Mouse (Mus musculus) forebrain, embryonic 13.5 days (tissue): ENCODE measurements around the gene Pgap2. TPM values are rescaled to one million over a fixed set of nuclear protein-coding genes. Genes with fewer than 3 reads are reported as not detected.

Experiments
- ATAC-seq: fragments of 200-750 bp; cut with Nextera tagmentation; 2 replicates; pipeline ENCODE4 v1.8.0; 2017
- H3K27ac ChIP-seq: fragments of 300-500 bp; sonication (generic); 2 replicates; pipeline ENCODE4 v1.5.1; 2015; ENCODE audit warnings: inconsistent platforms, mild to moderate bottlenecking, moderate library complexity
- H3K27me3 ChIP-seq: fragments of 300-500 bp; sonication (generic); 2 replicates; pipeline ENCODE4 v1.6.1; 2015; ENCODE audit warnings: mild to moderate bottlenecking, inconsistent platforms
- H3K36me3 ChIP-seq: fragments of 300-500 bp; sonication (generic); 2 replicates; pipeline ENCODE4 v1.6.1; 2015; ENCODE audit warnings: mild to moderate bottlenecking, inconsistent platforms; ENCODE audit not compliant: poor library complexity, severe bottlenecking
- H3K4me1 ChIP-seq: fragments of 300-500 bp; sonication (generic); 2 replicates; pipeline ENCODE4 v1.6.1; 2015; ENCODE audit warnings: inconsistent platforms
- H3K4me2 ChIP-seq: fragments of 300-500 bp; sonication (generic); 2 replicates; pipeline ENCODE4 v1.6.1; 2015; ENCODE audit warnings: inconsistent platforms, mild to moderate bottlenecking, moderate library complexity
- H3K4me3 ChIP-seq: fragments of 300-500 bp; sonication (generic); 2 replicates; pipeline ENCODE4 v1.5.1; 2015; ENCODE audit warnings: mild to moderate bottlenecking, inconsistent platforms
- H3K9ac ChIP-seq: fragments of 300-500 bp; sonication (generic); 2 replicates; pipeline ENCODE4 v1.6.1; 2015; ENCODE audit warnings: mild to moderate bottlenecking, inconsistent platforms
- H3K9me3 ChIP-seq: fragments of 300-500 bp; sonication (generic); replicated peaks from 2 replicates; pipeline ENCODE4 v1.6.1; 2016; ENCODE audit warnings: inconsistent platforms
- WGBS: fragments of 180-500 bp; shearing (Covaris S2); methylation state at CpG from one replicate; pipeline ENCODE4 v1.1.7; 2015; 5-methylcytosine and 5-hydroxymethylcytosine counted together
- polyA plus RNA-seq: library from polyadenylated mRNA; unstranded; fragments of >200 nt; fragmentation: Nextera tagmentation; extraction: Ambion mirVana; gene quantifications from 2 replicates; pipeline ENCODE4 v1.2.1, GENCODE M21; 2015

Pgap2 gene
- polyA plus RNA-seq = 50.6 and 52.4 TPM in 2 replicates

DNA sequence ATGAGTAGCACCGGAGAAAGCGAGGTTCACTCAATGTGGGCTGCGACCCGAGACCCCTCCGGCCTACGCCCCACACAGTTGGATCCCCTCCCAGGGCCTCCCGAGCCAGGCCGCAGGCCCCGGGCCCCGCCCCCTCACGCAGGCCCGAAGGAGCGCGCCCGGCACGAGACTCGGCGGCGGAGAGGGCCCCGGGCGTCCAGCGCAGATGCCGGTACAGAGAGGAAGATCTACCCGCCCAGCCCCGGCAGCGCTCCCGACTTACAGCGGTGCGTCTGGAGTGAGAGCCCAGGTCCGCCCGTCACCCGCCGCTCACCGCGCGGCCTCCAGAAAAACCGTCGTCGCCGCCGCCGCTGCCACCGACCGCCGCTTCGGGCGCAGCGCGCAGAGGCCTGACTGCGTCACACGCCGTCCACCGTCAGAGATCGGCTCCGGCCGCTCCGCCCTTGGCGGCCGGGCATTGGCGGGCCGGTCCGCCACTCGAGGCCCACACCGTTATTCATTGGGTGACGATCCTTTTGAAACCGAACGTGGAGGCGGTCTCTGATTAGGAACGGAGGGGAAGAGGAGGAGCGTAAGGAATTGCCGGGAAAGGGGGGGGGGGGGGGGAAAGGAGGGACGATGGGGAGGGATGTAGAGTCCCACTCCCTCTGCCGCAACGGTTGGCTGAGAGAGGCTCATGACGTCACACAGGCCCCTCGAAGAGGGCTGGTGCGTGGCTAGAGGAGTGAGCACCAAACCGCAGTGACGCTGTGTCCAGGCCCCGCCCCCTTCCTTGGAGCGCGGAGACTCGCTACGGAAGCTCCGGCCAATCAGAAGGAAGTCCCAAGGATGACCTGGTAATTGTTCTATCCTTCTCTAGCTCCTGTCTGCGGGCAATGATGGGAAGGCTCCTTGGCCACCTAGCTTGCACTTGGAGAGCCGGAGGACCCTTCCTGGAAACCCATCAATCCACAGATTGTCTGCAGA is at the start of gene Pgap2, which contains the start of gene Nup98:
Gene Pgap2 (plus strand): TSS at position 453 of the 966 bp plus-strand sequence.
Gene Nup98 (minus strand): TSS at position 421 of the 966 bp plus-strand sequence.
- peaks cover 21% of the 10 kb centered on the region for H3K4me1 ChIP-seq
- peak; percentile 98 for ATAC-seq
- no peaks in the 10 kb centered on the region for H3K9me3 ChIP-seq
- no peaks in the 10 kb centered on the region for H3K27me3 ChIP-seq
- peak within 1 kb of the TSS; percentile 90 for H3K27ac ChIP-seq
- peak within 1 kb of the TSS; percentile 77 for H3K9ac ChIP-seq
- peak within 1 kb of the TSS; percentile 90 for H3K4me2 ChIP-seq
- no peaks in the 10 kb centered on the region for H3K36me3 ChIP-seq
- peak within 1 kb of the TSS; percentile 62 for H3K4me3 ChIP-seq
- WGBS = under 1% methylated on average over 72 of the region's 87 CpGs

DNA sequence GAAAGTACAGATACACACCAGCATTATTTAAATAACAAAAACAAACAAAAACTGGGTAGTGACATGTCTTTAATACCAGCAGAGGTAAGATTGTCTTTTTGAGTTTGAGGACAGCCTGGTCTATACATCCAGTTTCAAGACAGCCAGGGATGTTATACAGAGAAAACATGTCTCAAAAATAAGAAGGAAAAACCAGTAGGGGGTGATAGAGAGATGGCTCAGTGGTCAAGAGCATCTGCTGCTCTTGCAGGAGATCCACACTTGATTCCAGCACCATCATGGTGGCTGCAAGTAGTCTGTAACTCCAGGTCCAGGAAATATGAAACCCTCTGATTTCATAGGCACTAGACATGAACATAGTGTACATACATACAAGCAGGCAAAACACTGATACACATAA is 39.7 kb upstream of the Pgap2 start:
- H3K36me3 ChIP-seq = peaks cover 21% of the 10 kb centered on the region
- no peak overlapping the region for H3K9ac ChIP-seq
- ATAC-seq = no peak
- no peaks in the 10 kb centered on the region for H3K4me1 ChIP-seq
- no peak overlapping the region for H3K4me3 ChIP-seq
- no peaks in the 10 kb centered on the region for H3K27me3 ChIP-seq
- H3K27ac ChIP-seq = no peak overlapping the region
- no peaks in the 10 kb centered on the region for H3K9me3 ChIP-seq
- H3K4me2 ChIP-seq = no peak overlapping the region

DNA sequence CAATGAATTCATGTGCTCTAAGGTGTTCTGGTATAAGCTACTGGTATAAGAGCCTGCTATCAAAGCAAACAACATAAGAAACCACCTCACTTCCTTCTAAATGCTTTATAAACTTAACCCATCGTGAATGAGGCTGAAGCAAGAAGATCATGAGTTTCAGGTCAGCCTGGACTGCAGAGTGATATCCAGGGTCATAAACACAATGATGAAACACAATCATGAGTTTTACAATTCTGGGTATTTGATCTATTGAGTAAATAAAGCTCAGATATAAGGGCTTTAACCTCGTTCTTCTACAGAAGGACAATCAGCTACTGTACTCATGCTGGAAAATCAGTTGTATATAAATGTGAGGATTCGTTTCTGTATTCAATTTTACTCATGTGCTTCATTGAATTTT is 26.2 kb upstream of the Pgap2 start:
- Histone ChIP-seq H3K4me2 (no peak overlapping the region), H3K4me3 (no peak overlapping the region), H3K9ac (no peak overlapping the region), H3K4me1 (no peaks in the 10 kb centered on the region), H3K36me3 (peaks cover 82% of the 10 kb centered on the region), H3K27ac (no peak overlapping the region), H3K9me3 (no peaks in the 10 kb centered on the region), H3K27me3 (no peaks in the 10 kb centered on the region)
- no peak for ATAC-seq
- 90% methylated on average over 3 of the region's 3 CpGs for WGBS

GRCm38 (mm10) chr7:102192356-102192755 is 17.7 kb upstream of the Pgap2 start:
- Histone ChIP-seq H3K9me3 (no peaks in the 10 kb centered on the region), H3K9ac (no peak overlapping the region), H3K4me1 (no peaks in the 10 kb centered on the region), H3K36me3 (peaks cover 66% of the 10 kb centered on the region), H3K4me3 (no peak overlapping the region), H3K4me2 (no peak overlapping the region), H3K27ac (no peak overlapping the region), H3K27me3 (no peaks in the 10 kb centered on the region)
- no peak for ATAC-seq
- WGBS = 91% methylated on average over 1 of the region's 1 CpGs

DNA sequence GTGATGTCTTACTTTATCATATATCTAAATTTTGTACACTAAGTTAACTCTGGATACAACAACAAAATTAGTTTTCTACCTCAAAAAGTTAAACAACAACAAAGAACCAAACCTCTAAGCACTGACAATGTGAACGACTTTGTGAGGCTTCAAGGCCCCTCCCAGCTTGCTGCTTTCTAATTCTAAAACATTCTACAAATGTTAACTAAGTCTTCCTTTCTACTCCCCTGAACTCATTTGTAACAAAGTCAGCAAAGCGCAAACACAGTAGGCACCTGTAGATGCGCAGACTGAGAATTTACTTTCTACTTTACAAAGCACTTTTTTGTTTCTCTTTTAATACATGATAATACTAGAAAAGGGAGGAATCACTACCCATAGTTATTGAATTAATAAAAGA is 9.4 kb upstream of the Pgap2 start:
- H3K27me3 ChIP-seq = no peaks in the 10 kb centered on the region
- 86% methylated on average over 3 of the region's 3 CpGs for WGBS
- H3K36me3 ChIP-seq = no peaks in the 10 kb centered on the region
- H3K9me3 ChIP-seq = no peaks in the 10 kb centered on the region
- no peak overlapping the region for H3K4me2 ChIP-seq
- no peak overlapping the region for H3K27ac ChIP-seq
- no peaks in the 10 kb centered on the region for H3K4me1 ChIP-seq
- H3K4me3 ChIP-seq = no peak overlapping the region
- ATAC-seq = no peak
- H3K9ac ChIP-seq = no peak overlapping the region

DNA sequence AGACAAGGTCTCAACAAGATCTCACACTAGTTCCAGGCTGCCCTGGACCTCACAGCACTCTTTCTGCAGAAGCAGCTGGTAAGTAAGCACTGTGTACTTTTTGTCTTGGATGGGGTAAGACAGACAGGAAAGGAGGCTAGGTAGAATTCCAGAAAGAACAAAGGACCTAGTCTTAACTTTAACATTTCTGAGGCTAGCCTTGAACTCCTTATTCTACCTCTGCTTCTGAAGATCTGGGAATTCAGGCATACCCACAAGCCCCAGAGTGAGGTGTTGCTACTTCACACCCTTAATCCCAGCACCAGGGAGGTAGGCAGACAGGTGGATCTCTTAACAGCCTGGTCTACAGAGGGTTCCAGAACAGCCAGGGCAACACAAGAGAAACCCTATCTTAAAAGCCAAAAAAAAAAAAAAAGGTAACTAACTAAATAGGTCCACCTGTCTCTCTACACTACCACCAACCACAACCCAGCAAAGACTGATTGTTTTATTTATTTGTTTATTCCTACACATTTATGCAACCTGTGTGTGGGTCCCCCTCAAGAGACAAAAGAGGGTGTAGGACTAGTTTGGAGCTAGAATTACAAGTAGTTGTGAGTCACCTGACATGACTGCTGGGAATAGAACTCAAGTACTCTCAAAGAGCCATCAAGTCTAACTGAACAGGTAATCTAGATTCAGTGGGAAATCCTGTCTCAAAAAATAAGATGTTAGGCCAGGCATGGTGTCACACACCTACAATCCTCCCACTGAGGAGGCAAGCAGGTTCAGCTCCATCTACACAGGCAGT is 8.8 kb upstream of the Pgap2 start:
- no peak for ATAC-seq
- no peaks in the 10 kb centered on the region for H3K36me3 ChIP-seq

DNA sequence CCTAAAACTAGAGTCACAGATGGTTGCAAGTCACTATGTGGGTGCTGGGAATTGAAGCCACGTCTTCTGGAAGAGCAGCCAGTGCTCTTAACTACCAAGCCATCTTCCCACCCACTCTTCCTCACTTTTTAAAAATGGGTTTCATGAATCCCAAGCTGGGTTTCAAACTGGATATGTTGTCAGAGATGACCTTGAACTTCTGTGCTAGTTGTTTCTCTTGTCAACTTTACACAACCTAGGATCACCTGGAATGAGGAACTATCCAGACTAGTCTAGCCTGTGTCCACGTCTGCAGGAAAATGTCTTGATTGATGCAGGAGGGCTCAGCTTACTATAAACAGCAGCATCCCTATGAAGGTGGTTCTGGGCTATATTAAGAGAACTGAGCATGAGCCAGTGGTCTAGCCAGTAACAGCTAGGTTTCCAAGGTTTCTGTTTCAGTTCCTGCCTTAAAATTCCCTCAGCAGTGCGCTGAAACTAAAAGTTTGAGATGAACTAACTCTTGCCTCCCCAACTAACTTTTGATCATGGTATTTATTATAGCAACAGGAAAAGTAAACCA is 5.6 kb upstream of the Pgap2 start:
- no peak overlapping the region for H3K4me2 ChIP-seq
- H3K4me3 ChIP-seq = no peak overlapping the region
- ATAC-seq = no peak
- whole genome bisulfite sequencing = 85% methylated on average over 3 of the region's 3 CpGs
- no peak overlapping the region for H3K9ac ChIP-seq
- peaks cover 21% of the 10 kb centered on the region for H3K4me1 ChIP-seq
- no peaks in the 10 kb centered on the region for H3K9me3 ChIP-seq
- no peaks in the 10 kb centered on the region for H3K36me3 ChIP-seq
- no peaks in the 10 kb centered on the region for H3K27me3 ChIP-seq
- H3K27ac ChIP-seq = no peak overlapping the region

More for the DNA sequence above, 8.8 kb upstream of the Pgap2 start:
- Histone ChIP-seq H3K4me2 (no peak overlapping the region), H3K9me3 (no peaks in the 10 kb centered on the region), H3K27ac (no peak overlapping the region), H3K4me3 (no peak overlapping the region), H3K27me3 (no peaks in the 10 kb centered on the region), H3K4me1 (no peaks in the 10 kb centered on the region), H3K9ac (no peak overlapping the region)

DNA sequence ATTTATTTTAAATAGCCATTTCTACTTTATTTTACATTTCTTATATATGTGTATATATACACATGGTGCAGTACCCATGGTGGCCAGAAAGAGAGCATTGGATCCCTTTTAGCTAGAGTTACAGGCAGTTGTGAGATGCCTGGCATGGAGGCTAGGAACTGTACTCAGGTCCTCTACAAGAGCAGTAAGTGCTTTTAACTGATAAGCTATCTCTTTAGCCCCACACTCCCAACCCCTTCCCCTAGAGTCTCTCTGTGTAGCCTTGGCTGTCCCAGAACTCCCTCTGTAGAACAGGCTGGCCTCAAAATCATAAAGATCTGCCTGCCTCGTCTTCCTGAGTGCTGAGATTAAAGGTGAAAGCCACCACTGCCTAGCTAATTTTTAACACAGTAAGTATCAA is 4.4 kb upstream of the Pgap2 start:
- WGBS = 89% methylated on average over 1 of the region's 1 CpGs

DNA sequence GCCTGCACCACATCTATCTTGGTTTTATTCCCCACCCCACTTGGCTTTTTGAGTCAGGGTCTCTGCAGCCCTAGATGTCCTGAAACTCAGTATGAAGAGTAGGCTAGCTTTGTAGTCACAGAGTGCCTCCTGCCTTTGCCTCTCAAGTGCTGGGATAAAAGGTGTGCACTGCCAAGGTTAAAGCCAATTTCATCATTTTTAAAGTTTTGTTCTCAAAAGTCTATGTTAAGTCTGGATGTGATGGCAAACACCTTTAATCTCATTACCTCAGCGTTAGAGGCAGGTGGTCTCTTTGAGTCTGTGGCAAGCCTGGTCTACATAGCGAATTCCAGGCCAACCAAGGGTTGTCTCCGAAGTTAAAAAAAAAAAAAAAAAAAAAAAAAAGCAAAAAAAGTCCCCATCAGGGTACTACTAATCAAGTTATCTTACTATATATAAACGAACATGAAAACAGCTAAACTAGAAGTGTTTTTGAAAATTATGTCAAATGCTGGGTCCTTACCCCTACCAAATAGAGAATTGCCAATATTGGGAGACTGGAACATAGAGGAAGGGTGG is 1.1 kb upstream of the Pgap2 start:
- Histone ChIP-seq H3K9me3 (no peaks in the 10 kb centered on the region), H3K4me1 (peaks cover 21% of the 10 kb centered on the region), H3K27ac (no peak overlapping the region), H3K36me3 (no peaks in the 10 kb centered on the region), H3K4me3 (peak overlapping the region; percentile 62), H3K27me3 (no peaks in the 10 kb centered on the region), H3K4me2 (peak overlapping the region; percentile 90), H3K9ac (peak overlapping the region; percentile 77)
- ATAC-seq = no peak
- WGBS = 56% methylated on average over 4 of the region's 4 CpGs

More for the DNA sequence above, 4.4 kb upstream of the Pgap2 start:
- H3K27me3 ChIP-seq = no peaks in the 10 kb centered on the region
- H3K4me3 ChIP-seq = no peak overlapping the region
- no peak overlapping the region for H3K27ac ChIP-seq
- no peak for ATAC-seq
- H3K36me3 ChIP-seq = no peaks in the 10 kb centered on the region
- H3K9me3 ChIP-seq = no peaks in the 10 kb centered on the region
- H3K4me1 ChIP-seq = peaks cover 21% of the 10 kb centered on the region
- H3K4me2 ChIP-seq = no peak overlapping the region
- H3K9ac ChIP-seq = no peak overlapping the region

DNA sequence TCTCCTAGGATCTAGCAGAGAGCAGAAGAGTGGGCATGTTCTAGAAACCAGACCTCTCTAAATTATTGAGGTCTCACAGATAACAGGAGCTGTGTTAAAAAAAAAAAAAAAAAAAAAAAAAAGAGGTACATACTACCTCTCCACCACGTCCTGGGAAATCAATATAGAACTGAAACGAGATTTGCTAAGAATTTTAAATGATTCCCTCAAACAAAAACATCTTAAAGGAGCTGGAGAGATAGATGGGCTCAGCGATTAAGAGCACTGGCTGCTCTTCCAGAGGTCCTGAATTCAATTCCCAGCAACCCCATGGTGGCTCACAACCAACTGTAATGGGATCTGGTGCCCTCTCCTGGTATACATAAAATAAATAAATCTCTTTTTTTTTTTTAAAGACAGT is 1.1 kb downstream of the Pgap2 start:
- peak overlapping the region; percentile 62 for H3K4me3 ChIP-seq
- H3K27me3 ChIP-seq = no peaks in the 10 kb centered on the region
- WGBS = 63% methylated on average over 3 of the region's 3 CpGs
- no peak for ATAC-seq
- peak overlapping the region; percentile 89 for H3K27ac ChIP-seq
- no peaks in the 10 kb centered on the region for H3K36me3 ChIP-seq
- H3K9ac ChIP-seq = peak overlapping the region; percentile 71
- peaks cover 21% of the 10 kb centered on the region for H3K4me1 ChIP-seq
- H3K9me3 ChIP-seq = no peaks in the 10 kb centered on the region
- H3K4me2 ChIP-seq = peak overlapping the region; percentile 66

DNA sequence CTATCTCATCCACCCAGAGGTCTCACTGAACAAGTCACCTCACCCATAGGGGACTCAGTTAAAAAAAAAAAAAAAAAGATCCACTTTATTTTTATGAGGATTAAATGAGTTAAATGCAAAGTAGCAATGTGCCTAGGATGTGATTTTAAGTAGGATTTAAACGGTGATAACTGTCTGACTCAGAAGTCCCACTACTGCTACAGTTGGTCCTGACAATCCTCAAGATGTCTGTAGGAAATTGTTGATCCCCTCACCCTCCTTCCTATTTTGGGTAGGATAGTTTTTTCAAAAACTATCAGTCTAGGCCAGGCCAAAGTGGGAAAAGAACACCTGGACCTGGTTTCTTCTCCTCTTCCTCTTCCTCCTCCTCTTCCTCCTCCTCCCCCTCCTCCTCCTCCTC is 11.9 kb downstream of the Pgap2 start:
- peak overlapping the region; percentile 86 for H3K4me2 ChIP-seq
- WGBS = 66% methylated on average over 1 of the region's 1 CpGs
- H3K4me1 ChIP-seq = peaks cover 4% of the 10 kb centered on the region; the same call in 1 of the 2 replicates
- no peaks in the 10 kb centered on the region for H3K27me3 ChIP-seq
- H3K4me3 ChIP-seq = no peak overlapping the region; the same call in 1 of the 2 replicates
- H3K9ac ChIP-seq = no peak overlapping the region
- H3K36me3 ChIP-seq = no peaks in the 10 kb centered on the region
- H3K9me3 ChIP-seq = no peaks in the 10 kb centered on the region
- 0 out of 2 replicates have a peak, but pooled peaks have one; percentile 14 for ATAC-seq
- H3K27ac ChIP-seq = no peak overlapping the region
